Mouse (Mus musculus) cortical plate, adult 2 months (tissue): ENCODE results near the gene Prss53.

Experiments
- CTCF ChIP-seq: fragments of 200-500 bp; IDR thresholded peaks from 2 replicates; pipeline ENCODE4 v1.5.1; 2011; ENCODE audit warnings: mild to moderate bottlenecking, control low read depth, low read length; ENCODE audit not compliant: insufficient read depth; ENCODE audit errors: extremely low read depth
- POLR2A ChIP-seq: fragments of 200-500 bp; IDR thresholded peaks from 2 replicates; pipeline ENCODE4 v1.6.1; 2011; ENCODE audit warnings: mild to moderate bottlenecking, low read length, control low read depth; ENCODE audit not compliant: insufficient read depth; ENCODE audit errors: extremely low read depth

DNA sequence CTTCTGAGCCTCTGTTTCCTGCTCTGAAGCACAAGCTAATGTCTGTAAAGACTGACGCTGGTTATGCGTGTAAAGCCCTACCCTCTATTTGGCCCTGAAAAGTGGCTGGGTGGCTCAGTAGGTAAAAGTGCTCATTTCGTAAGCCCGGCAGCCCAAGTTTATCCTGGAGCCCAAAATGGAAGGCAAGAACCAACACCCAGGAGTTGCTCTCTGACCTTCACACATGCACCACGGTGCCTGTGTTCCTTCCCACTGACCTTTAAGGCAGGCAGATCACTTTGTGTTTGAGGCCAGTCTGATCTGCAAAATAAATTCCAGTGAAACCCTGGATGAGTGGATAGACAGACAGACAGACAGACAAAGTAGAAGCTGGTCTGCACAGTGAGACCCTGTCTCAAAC, 32.9 kb upstream of the Prss53 start:
- no peak for TF ChIP-seq CTCF
- TF ChIP-seq POLR2A = no peak
